Mouse (Mus musculus): ENCODE measurements around the gene Pcyt1a.

GRCm38 (mm10) chr16:32456086-32456485 is 25.4 kb downstream of the Pcyt1a start:
- TF ChIP-seq CTCF (IDR thresholded peaks at IDR 0.05) (no peak), EP300 (IDR thresholded peaks at IDR 0.05) (no peak)
